Mouse (Mus musculus): ENCODE data around the gene Zbtb21. TPM values are rescaled to one million over a fixed set of nuclear protein-coding genes. Genes with fewer than 3 reads are reported as not detected.

Gene Zbtb21
- polyA plus RNA-seq, 1 experiment from 2014 or later, result 7.6 TPM

Other genes starting within 250 kb of the Zbtb21 start
- gene Ripk4, start 198.8 kb downstream of the Zbtb21 start, polyA plus RNA-seq (2015; fragmentation: Nextera tagmentation; extraction: Ambion mirVana), result 6.2 and 6.7 TPM in 2 replicates
- gene Prdm15, start 110.8 kb downstream of the Zbtb21 start, polyA plus RNA-seq (2015; fragmentation: Nextera tagmentation; extraction: Ambion mirVana), result 6.2 and 7.4 TPM in 2 replicates
- gene C2cd2, start within 50 bp of the Zbtb21 start, polyA plus RNA-seq (2015; fragmentation: Nextera tagmentation; extraction: Ambion mirVana), result 6.6 and 8.0 TPM in 2 replicates
- 46.0 and 49.7 TPM in 2 replicates for gene B230307C23Rik, start 34.7 kb upstream of the Zbtb21 start, polyA plus RNA-seq (2015; fragmentation: Nextera tagmentation; extraction: Ambion mirVana)
- gene A630089N07Rik, start 119.8 kb upstream of the Zbtb21 start, polyA plus RNA-seq (2015; fragmentation: Nextera tagmentation; extraction: Ambion mirVana), result 11.6 and 11.7 TPM in 2 replicates